Mouse (Mus musculus): Measurements from ENCODE around the gene Wwox. TPM values are rescaled to one million over a fixed set of nuclear protein-coding genes. Genes with fewer than 3 reads are reported as not detected.

Gene Wwox
- polyA plus RNA-seq, 1 experiment from 2014 or later = 14.0 TPM

DNA sequence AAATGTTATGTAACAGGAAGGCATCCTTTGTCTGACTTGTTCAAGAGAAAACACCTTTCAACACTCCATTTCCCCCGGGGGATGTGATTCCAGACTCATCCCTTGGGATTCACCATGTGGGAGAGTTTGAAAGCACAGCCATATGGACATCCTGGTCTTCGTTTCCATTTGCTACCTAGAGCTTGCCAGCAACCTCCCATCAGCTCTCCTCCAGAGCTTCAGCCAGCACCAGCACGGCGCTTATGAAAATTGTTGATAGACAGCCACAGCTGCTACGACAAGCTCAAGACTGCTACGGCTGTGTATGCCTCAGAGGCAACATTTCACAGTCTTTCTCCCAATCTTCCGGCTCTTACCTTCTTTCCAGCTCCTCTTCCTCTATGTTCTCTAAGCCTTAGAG lies 484.2 kb downstream of the Wwox start:
- no peaks in the 10 kb centered on the region for H3K4me1 ChIP-seq
- H3K27ac ChIP-seq (replicated peaks) = no peak overlapping the region
- no peaks in the 10 kb centered on the region for H3K36me3 ChIP-seq
- no peak for ATAC-seq (ENCODE audit: low FRiP score, low read depth)
- no peak overlapping the region for H3K4me2 ChIP-seq (replicated peaks)
- H3K27me3 ChIP-seq = peaks cover 34% of the 10 kb centered on the region
- no peaks in the 10 kb centered on the region for H3K9me3 ChIP-seq
- no peak overlapping the region for H3K4me3 ChIP-seq
- 88% methylated on average over 7 of the region's 7 CpGs for WGBS
- H3K9ac ChIP-seq (replicated peaks) = no peak overlapping the region

DNA sequence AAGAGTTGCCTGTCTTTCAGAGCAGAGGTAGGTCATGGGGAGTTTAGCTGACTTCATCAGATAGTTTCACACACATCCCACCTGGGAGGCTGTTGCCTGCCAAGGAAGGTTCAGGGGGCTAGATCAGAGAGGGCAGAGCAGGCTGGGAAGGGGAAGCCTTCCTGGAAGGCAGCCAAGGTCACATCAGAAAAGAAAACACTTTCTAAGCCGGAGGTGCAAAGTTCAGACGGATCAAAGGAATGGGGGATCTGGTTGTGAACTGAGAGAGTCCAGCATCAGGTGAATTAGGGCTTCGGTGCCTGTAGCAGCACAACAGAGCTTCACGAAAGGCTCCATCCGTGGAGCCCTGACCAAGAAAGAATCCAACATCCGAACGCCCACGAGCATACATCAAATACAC lies 488.0 kb downstream of the Wwox start:
- peaks cover 66% of the 10 kb centered on the region for H3K27me3 ChIP-seq
- ATAC-seq (ENCODE audit: low FRiP score, low read depth) = no peak
- H3K9ac ChIP-seq (replicated peaks) = no peak overlapping the region
- no peaks in the 10 kb centered on the region for H3K36me3 ChIP-seq
- peaks cover 8% of the 10 kb centered on the region for H3K4me1 ChIP-seq
- H3K9me3 ChIP-seq = no peaks in the 10 kb centered on the region
- WGBS = 77% methylated on average over 8 of the region's 8 CpGs
- no peak overlapping the region for H3K4me3 ChIP-seq
- H3K4me2 ChIP-seq (replicated peaks) = no peak overlapping the region
- no peak overlapping the region for H3K27ac ChIP-seq (replicated peaks)

DNA sequence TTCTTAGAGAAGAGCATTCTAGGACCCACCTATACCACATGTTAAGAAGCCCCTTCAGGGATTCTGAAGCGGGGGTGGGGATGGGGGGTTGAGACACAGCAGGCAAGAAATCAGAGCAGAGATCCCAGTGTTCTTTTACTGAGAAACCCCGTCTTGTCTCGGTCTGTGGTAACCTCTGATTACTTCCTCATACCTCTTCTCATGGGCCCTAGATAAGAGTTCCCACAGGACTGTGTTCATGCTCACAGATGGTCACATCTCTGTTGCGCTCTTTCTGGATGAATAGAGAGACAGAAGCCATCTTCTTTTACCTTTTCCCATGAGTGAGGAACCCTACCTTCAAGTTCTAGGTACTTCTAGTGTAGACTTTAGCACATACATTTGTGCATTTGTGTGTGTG lies 488.5 kb downstream of the Wwox start:
- H3K4me1 ChIP-seq = peaks cover 13% of the 10 kb centered on the region
- peaks cover 66% of the 10 kb centered on the region for H3K27me3 ChIP-seq
- no peak for ATAC-seq (ENCODE audit: low FRiP score, low read depth)
- WGBS = 91% methylated on average over 4 of the region's 4 CpGs
- no peak overlapping the region for H3K27ac ChIP-seq (replicated peaks)
- H3K9me3 ChIP-seq = no peaks in the 10 kb centered on the region
- H3K4me3 ChIP-seq = no peak overlapping the region
- no peaks in the 10 kb centered on the region for H3K36me3 ChIP-seq
- no peak overlapping the region for H3K4me2 ChIP-seq (replicated peaks)
- no peak overlapping the region for H3K9ac ChIP-seq (replicated peaks)

DNA sequence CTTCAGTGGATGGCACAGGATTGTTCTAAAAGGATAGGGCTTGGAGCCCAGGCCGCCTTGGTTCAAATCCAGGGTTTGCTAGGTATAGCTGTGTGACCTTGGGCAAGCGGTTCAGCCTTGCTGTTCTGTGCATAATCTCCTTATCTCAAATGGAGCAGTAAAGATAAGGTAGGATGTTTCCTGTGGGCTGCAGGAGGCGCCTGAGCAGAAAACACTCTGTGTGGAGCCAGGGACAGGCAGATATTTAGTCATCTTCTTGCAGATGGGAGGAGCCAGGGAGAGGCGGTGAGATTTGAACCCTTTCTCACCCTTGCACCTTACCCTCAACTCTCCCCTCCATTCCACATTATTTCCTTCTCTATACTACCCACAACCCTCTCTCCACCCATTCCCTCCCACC lies 490.1 kb downstream of the Wwox start:
- Histone ChIP-seq H3K4me2 (replicated peaks) (no peak overlapping the region), H3K4me3 (no peak overlapping the region), H3K9me3 (no peaks in the 10 kb centered on the region), H3K27me3 (peaks cover 56% of the 10 kb centered on the region), H3K36me3 (no peaks in the 10 kb centered on the region), H3K9ac (replicated peaks) (no peak overlapping the region), H3K27ac (replicated peaks) (no peak overlapping the region), H3K4me1 (peaks cover 14% of the 10 kb centered on the region)
- ATAC-seq (ENCODE audit: low FRiP score, low read depth) = no peak
- WGBS = 84% methylated on average over 4 of the region's 4 CpGs

- peaks cover 24% of the 10 kb centered on the region for H3K4me1 ChIP-seq
- peaks cover 63% of the 10 kb centered on the region for H3K27me3 ChIP-seq
- H3K36me3 ChIP-seq = no peaks in the 10 kb centered on the region
- no peaks in the 10 kb centered on the region for H3K9me3 ChIP-seq
- H3K27ac ChIP-seq (replicated peaks) = 0 out of 2 replicates have a peak overlapping the region, but pooled peaks have one; percentile 7
- H3K4me2 ChIP-seq (replicated peaks) = peak overlapping the region; percentile 37
- 14% methylated on average over 18 of the region's 18 CpGs for WGBS
- no peak for ATAC-seq (ENCODE audit: low FRiP score, low read depth)
- no peak overlapping the region for H3K9ac ChIP-seq (replicated peaks)
- H3K4me3 ChIP-seq = no peak overlapping the region
Measured at GRCm38 (mm10) chr8:114932071-114932630, 492.7 kb downstream of the Wwox start.

- no peak for ATAC-seq (ENCODE audit: low FRiP score, low read depth)
- Histone ChIP-seq H3K27ac (replicated peaks) (no peak overlapping the region), H3K4me3 (no peak overlapping the region), H3K36me3 (no peaks in the 10 kb centered on the region), H3K9ac (replicated peaks) (no peak overlapping the region), H3K27me3 (peaks cover 58% of the 10 kb centered on the region), H3K4me2 (replicated peaks) (no peak overlapping the region), H3K4me1 (peaks cover 29% of the 10 kb centered on the region), H3K9me3 (no peaks in the 10 kb centered on the region)
- 73% methylated on average over 1 of the region's 1 CpGs for WGBS
Measured at GRCm38 (mm10) chr8:114933248-114933647, 493.8 kb downstream of the Wwox start.

GRCm38 (mm10) chr8:114936887-114937286 lies 497.4 kb downstream of the Wwox start:
- ATAC-seq (ENCODE audit: low FRiP score, low read depth) = peak; percentile 87
- peaks cover 26% of the 10 kb centered on the region for H3K4me1 ChIP-seq

GRCm38 (mm10) chr8:114939338-114939737 lies 499.9 kb downstream of the Wwox start:
- Histone ChIP-seq H3K4me1 (peaks cover 14% of the 10 kb centered on the region), H3K4me3 (no peak overlapping the region), H3K27ac (replicated peaks) (no peak overlapping the region), H3K9me3 (no peaks in the 10 kb centered on the region), H3K36me3 (no peaks in the 10 kb centered on the region), H3K27me3 (peaks cover 47% of the 10 kb centered on the region), H3K4me2 (replicated peaks) (no peak overlapping the region), H3K9ac (replicated peaks) (no peak overlapping the region)
- no peak for ATAC-seq (ENCODE audit: low FRiP score, low read depth)
- WGBS = 92% methylated on average over 8 of the region's 8 CpGs

More at GRCm38 (mm10) chr8:114936887-114937286, 497.4 kb downstream of the Wwox start:
- Histone ChIP-seq H3K4me3 (no peak overlapping the region), H3K4me2 (replicated peaks) (no peak overlapping the region), H3K27me3 (peaks cover 49% of the 10 kb centered on the region), H3K9ac (replicated peaks) (no peak overlapping the region), H3K36me3 (no peaks in the 10 kb centered on the region), H3K27ac (replicated peaks) (peak overlapping the region; percentile 42), H3K9me3 (no peaks in the 10 kb centered on the region)
- WGBS = 6% methylated on average over 10 of the region's 10 CpGs

DNA sequence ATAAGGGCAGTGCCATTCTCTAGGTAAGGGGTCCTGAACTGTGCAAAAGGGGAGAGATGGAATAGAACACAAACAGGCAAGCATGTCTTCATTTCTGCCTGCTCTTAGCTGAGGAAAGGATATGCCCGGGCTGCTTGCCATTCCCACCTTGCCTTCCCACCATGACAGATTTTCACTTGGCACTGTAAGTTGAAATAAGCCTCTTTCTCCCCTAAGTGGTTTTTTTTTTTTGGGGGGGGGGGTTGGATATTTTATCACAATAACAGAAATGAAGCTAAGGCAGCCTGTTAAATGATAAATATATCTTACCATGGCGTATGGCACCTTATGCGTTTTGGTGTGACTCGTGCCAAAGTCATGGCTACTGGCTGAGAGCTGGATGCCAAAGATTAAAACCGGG lies 501.6 kb downstream of the Wwox start:
- Histone ChIP-seq H3K9me3 (no peaks in the 10 kb centered on the region), H3K4me2 (replicated peaks) (no peak overlapping the region), H3K27me3 (peaks cover 33% of the 10 kb centered on the region), H3K4me1 (peaks cover 14% of the 10 kb centered on the region), H3K36me3 (no peaks in the 10 kb centered on the region), H3K9ac (replicated peaks) (no peak overlapping the region), H3K27ac (replicated peaks) (no peak overlapping the region), H3K4me3 (no peak overlapping the region)
- ATAC-seq (ENCODE audit: low FRiP score, low read depth) = no peak
- WGBS = 97% methylated on average over 5 of the region's 5 CpGs

DNA sequence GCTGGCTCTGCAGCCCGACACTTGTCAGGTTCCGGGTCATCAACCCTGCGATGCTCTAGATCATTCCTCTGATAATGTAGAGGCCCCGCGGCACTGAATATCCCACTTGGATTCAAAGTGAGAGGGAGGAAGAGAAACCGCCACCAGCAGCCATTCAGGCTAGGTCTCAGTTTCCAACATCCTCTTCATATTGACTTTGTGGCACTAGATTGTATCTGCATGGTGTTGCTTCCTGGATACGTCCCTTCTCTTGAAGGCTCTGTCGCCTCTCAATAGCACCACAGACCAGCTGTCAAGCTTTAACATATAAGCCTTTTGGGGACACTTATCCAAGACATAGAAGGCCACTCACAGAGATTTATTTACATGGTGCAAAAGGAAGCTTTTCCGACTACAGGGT lies 502.2 kb downstream of the Wwox start:
- H3K9me3 ChIP-seq = no peaks in the 10 kb centered on the region
- no peak for ATAC-seq (ENCODE audit: low FRiP score, low read depth)
- peaks cover 31% of the 10 kb centered on the region for H3K27me3 ChIP-seq
- H3K4me2 ChIP-seq (replicated peaks) = no peak overlapping the region
- no peak overlapping the region for H3K27ac ChIP-seq (replicated peaks)
- H3K4me1 ChIP-seq = peaks cover 9% of the 10 kb centered on the region
- no peaks in the 10 kb centered on the region for H3K36me3 ChIP-seq
- H3K4me3 ChIP-seq = no peak overlapping the region
- H3K9ac ChIP-seq (replicated peaks) = no peak overlapping the region
- WGBS = 85% methylated on average over 9 of the region's 9 CpGs

- Histone ChIP-seq H3K4me2 (replicated peaks) (no peak overlapping the region), H3K9ac (replicated peaks) (no peak overlapping the region), H3K36me3 (no peaks in the 10 kb centered on the region), H3K27me3 (no peaks in the 10 kb centered on the region), H3K9me3 (no peaks in the 10 kb centered on the region), H3K4me1 (no peaks in the 10 kb centered on the region), H3K27ac (replicated peaks) (no peak overlapping the region), H3K4me3 (no peak overlapping the region)
- no peak for ATAC-seq (ENCODE audit: low FRiP score, low read depth)
- WGBS = 81% methylated on average over 6 of the region's 6 CpGs
Measured at GRCm38 (mm10) chr8:114947921-114948320, 508.5 kb downstream of the Wwox start.

DNA sequence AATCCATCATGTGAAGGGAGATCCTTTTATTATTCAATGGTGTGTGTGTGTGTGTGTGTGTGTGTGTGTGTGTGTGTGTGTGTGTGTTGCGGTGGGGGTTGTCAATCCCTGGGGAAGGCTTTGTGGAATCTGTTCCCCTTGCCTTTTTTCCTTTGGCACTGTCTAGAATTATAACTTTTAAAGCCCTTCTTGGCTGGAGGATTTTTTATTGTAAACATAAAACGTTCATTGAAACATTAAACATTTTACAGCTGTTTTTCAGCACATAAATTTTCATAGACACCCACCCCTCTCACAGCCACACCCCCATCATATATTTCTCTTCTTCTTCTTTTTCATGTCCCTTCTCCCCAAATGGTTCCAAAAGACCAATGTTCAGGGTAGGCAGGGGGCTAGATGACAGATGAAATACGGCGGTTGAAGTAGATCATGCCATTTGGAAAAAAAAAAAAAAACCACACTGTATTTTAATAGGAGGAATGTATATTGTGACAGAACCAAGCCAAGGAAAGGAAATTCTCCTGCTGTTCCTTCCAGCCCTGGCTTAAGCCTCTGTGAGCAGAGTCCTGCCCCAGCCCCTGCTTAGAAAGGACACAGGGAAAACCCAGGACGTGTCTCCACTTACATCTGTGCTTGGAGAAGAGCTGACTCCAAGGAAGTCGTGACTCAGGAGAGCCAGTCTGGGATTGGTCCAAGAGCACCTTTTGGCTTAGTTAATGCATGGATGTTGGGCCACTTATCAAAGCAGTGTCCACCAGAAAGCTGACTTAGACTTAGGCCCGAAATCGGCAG lies 517.1 kb downstream of the Wwox start:
- no peak overlapping the region for H3K9ac ChIP-seq (replicated peaks)
- no peak for ATAC-seq (ENCODE audit: low FRiP score, low read depth)
- no peaks in the 10 kb centered on the region for H3K36me3 ChIP-seq
- no peak overlapping the region for H3K27ac ChIP-seq (replicated peaks)
- 87% methylated on average over 8 of the region's 8 CpGs for WGBS
- H3K4me1 ChIP-seq = no peaks in the 10 kb centered on the region
- H3K4me3 ChIP-seq = no peak overlapping the region
- no peak overlapping the region for H3K4me2 ChIP-seq (replicated peaks)
- no peaks in the 10 kb centered on the region for H3K27me3 ChIP-seq
- H3K9me3 ChIP-seq = no peaks in the 10 kb centered on the region
